Mouse (Mus musculus) kidney, embryonic 14.5 days (tissue): ENCODE results near the gene Ccpg1os. TPM values are rescaled to one million over a fixed set of nuclear protein-coding genes. Genes with fewer than 3 reads are reported as not detected.

Source experiments
- ATAC-seq: fragments of 200-750 bp; cut with Nextera tagmentation; 2 replicates; pipeline ENCODE4 v1.8.0; 2017; ENCODE audit warnings: moderate number of reproducible peaks, mild to moderate bottlenecking, moderate TSS enrichment, moderate library complexity; ENCODE audit not compliant: low FRiP score, low TSS enrichment
- H3K27ac ChIP-seq: fragments of 300-500 bp; sonication (generic); 2 replicates; pipeline ENCODE4 v1.5.1; 2014; ENCODE audit warnings: low read depth, mild to moderate bottlenecking, low read length, moderate library complexity, mixed read lengths
- H3K27me3 ChIP-seq: fragments of 300-500 bp; sonication (generic); 2 replicates; pipeline ENCODE4 v1.6.1; 2014; ENCODE audit warnings: mild to moderate bottlenecking, low read length; ENCODE audit not compliant: control insufficient read depth, insufficient read depth
- H3K36me3 ChIP-seq: fragments of 300-500 bp; sonication (generic); 2 replicates; pipeline ENCODE4 v1.6.1; 2014; ENCODE audit warnings: low read length, mixed read lengths; ENCODE audit not compliant: control insufficient read depth, insufficient read depth
- H3K4me1 ChIP-seq: fragments of 300-500 bp; sonication (generic); 2 replicates; pipeline ENCODE4 v1.6.1; 2014; ENCODE audit warnings: low read length, mixed read lengths; ENCODE audit not compliant: control insufficient read depth, insufficient read depth
- H3K4me2 ChIP-seq: fragments of 300-500 bp; sonication (generic); replicated peaks from 2 replicates; pipeline ENCODE4 v1.6.1; 2014; ENCODE audit warnings: low read depth, mild to moderate bottlenecking, low read length
- H3K4me3 ChIP-seq: fragments of 300-500 bp; sonication (generic); 2 replicates; pipeline ENCODE4 v1.5.1; 2014; ENCODE audit warnings: mild to moderate bottlenecking, low read length
- H3K9ac ChIP-seq: fragments of 300-500 bp; sonication (generic); 2 replicates; pipeline ENCODE4 v1.6.1; 2014; ENCODE audit warnings: low read depth, mild to moderate bottlenecking, low read length, moderate library complexity
- H3K9me3 ChIP-seq: fragments of 300-500 bp; sonication (generic); 2 replicates; pipeline ENCODE4 v1.6.1; 2016; ENCODE audit warnings: low read length; ENCODE audit not compliant: control insufficient read depth
- WGBS: fragments of 180-500 bp; shearing (Covaris S2); extraction: QIAGEN DNeasy Blood & Tissue Kit; methylation state at CpG from one replicate; pipeline ENCODE4 v1.1.7; 2014; 5-methylcytosine and 5-hydroxymethylcytosine counted together
- polyA plus RNA-seq: library from polyadenylated mRNA; unstranded; fragments of >200 nt; fragmentation: Nextera tagmentation; extraction: Ambion mirVana; gene quantifications from 2 replicates; pipeline ENCODE4 v1.2.1, GENCODE M21; 2014

The Ccpg1os gene
- polyA plus RNA-seq, 1 experiment from 2014 or later = 19.3 TPM

DNA sequence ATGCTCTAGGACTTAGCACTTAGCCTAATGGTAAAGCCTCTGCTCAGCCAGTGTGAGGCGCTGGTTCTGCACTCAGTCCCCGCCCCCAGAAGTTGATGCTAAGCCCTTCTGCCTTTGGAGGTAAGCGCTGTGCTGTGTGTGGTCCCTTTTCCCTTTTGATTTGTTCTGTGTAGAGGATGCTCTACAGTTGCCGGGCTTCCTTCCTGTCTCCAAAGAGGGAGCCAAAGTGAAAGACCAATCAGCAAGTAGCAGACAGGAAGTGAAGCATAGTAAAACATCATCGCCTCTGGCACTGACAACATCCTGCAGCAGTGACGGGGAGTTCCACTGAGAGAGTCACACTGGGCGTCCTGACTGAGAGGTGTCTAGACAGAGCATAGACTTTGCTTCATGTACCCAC, 15.3 kb downstream of the Ccpg1os start:
- WGBS = 72% methylated on average over 7 of the region's 7 CpGs
- H3K9me3 ChIP-seq = no peaks in the 10 kb centered on the region
- H3K4me3 ChIP-seq = no peak overlapping the region
- no peak overlapping the region for H3K4me2 ChIP-seq
- no peak overlapping the region for H3K9ac ChIP-seq
- no peak overlapping the region for H3K27ac ChIP-seq
- no peaks in the 10 kb centered on the region for H3K4me1 ChIP-seq
- no peaks in the 10 kb centered on the region for H3K36me3 ChIP-seq
- peak; percentile 39; the same call in 1 of the 2 replicates for ATAC-seq
- H3K27me3 ChIP-seq = no peaks in the 10 kb centered on the region

DNA sequence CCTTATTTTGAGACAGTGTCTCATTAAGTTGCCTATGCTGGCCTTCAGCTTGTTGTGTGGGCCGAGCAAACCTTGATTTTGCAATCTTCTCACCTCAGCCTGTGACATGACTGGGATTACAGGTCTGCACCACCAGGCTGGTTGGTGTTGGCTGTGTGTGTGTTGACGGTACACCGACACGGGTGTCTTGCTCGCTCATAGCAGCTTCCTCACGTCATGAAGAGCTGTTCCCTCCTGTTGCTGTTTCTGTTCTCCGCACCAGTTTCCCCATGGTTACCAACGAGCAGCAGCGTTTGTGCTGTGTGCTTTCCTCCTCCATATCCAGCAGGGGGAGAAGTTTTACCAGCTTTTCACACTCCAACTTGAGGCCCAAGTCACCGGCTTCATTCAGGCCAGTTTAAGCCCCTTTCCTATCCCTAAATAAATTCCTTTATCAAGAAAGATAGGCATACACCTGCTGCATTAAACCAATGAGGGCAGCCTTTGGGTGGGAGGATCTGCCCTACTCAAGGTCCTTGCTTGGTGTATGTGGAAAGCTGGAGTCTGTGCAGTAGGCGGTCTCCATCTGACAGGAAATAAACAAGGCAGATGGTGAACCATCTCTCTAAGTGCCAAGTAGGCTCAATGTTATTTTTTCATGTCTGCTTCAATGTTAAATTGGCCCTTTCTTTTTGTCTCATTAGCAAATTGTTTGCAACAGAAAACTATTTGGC, 16.7 kb downstream of the Ccpg1os start:
- no peak overlapping the region for H3K27ac ChIP-seq
- peak; percentile 43; the same call in 1 of the 2 replicates for ATAC-seq
- no peaks in the 10 kb centered on the region for H3K27me3 ChIP-seq
- H3K36me3 ChIP-seq = no peaks in the 10 kb centered on the region
- H3K9me3 ChIP-seq = no peaks in the 10 kb centered on the region
- WGBS = 36% methylated on average over 11 of the region's 11 CpGs
- no peak overlapping the region for H3K4me2 ChIP-seq
- no peak overlapping the region for H3K4me3 ChIP-seq
- no peaks in the 10 kb centered on the region for H3K4me1 ChIP-seq
- H3K9ac ChIP-seq = no peak overlapping the region

DNA sequence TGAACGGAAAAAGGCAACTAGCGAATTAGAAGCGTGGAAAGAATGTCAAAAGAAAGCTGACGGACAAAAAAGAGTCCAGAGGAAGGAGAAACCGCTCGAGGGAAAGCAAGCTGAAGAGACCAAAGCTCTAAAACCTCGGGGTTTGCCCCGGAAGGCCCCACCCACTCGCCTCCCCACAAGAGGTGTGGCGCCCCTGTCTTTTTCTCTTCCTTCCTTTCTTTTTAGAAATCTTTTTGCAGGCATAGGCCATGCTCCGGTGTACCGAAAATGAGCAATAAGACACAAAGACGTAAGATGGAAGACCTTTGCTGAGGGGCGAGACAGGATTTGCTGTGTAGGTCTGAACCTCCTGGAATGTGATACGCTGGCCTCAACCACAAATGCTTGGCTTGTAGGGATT, 23.2 kb downstream of the Ccpg1os start:
- no peak overlapping the region for H3K27ac ChIP-seq
- no peak for ATAC-seq
- no peaks in the 10 kb centered on the region for H3K9me3 ChIP-seq
- no peak overlapping the region for H3K9ac ChIP-seq
- 77% methylated on average over 15 of the region's 15 CpGs for WGBS
- no peaks in the 10 kb centered on the region for H3K27me3 ChIP-seq
- no peak overlapping the region for H3K4me2 ChIP-seq
- H3K4me3 ChIP-seq = no peak overlapping the region
- no peaks in the 10 kb centered on the region for H3K4me1 ChIP-seq
- no peaks in the 10 kb centered on the region for H3K36me3 ChIP-seq

DNA sequence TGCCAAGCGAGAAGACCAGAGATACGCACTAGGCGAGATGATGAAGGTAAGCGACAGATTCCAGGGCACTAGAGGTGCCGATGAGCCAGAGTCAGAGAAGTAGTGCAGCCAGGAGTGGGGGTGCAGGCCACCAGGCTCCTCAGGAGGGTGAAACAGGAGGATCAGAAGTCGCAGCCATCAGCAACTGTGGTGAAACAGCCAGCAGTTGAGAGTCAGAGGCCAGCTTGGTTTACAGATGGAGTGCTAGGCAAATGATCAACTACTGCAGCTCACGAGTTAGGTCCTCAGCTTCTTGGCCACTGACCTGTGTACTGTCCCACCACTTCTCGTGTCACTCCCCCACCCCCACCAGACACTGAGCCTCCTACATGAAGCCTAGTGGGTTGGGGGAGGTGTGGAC, 23.8 kb downstream of the Ccpg1os start:
- H3K4me2 ChIP-seq = no peak overlapping the region
- no peaks in the 10 kb centered on the region for H3K4me1 ChIP-seq
- H3K4me3 ChIP-seq = no peak overlapping the region
- H3K36me3 ChIP-seq = no peaks in the 10 kb centered on the region
- no peak for ATAC-seq
- 70% methylated on average over 8 of the region's 8 CpGs for WGBS
- no peaks in the 10 kb centered on the region for H3K27me3 ChIP-seq
- H3K27ac ChIP-seq = no peak overlapping the region
- no peaks in the 10 kb centered on the region for H3K9me3 ChIP-seq
- H3K9ac ChIP-seq = no peak overlapping the region

DNA sequence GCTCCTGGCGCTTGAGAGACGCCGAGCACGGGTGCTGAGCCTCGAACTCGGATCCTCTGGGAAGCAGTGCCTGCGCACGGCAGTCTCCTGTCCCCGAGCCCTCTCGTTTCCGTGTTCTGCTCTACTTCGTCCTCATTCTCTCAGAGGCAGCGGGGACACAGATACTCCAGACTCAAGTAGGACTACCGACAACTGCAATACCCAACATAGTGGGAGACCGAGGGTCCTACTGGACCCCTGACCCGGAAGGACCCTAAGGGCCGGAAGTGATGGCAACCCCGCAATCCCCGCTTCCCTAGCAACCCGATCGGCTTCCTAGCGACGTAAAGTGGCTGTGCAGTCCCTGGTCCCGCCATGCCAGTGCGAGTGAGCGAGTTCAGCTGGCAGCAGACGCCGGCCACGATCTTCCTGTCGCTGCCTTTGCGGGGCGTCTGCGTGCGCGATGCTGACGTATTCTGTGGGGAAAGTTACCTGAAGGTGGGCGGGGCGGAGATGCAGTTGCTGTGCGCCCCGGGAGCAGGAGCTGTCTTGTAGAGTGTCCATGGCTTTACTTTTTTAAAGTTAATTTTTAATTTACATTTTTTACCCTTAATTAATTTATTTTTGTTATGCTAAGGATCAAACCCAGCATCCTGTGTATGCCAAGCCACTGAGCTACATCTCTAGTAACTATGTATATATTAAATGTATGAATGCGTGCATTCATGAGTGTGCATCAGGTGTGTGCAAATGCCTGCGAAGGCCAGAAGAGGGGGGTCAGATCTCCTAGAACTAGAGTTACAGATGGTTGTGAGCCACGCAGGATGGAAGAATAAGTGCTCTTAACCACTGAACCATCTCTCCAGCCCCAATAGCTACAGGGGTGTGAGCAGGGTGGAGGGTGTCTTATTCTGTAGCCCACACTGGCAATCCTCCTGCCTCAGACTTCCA, 26.4 kb downstream of the Ccpg1os start, which contains the start of the genes Dyx1c1 and Gm44503:
Gene Dyx1c1, plus strand, starts transcription at position 265 of the 930 bp plus-strand sequence.
Gene Gm44503, plus strand, starts transcription at position 332 of the 930 bp plus-strand sequence.
- H3K4me3 ChIP-seq = peak within 1 kb of the TSS; percentile 55
- peak within 1 kb of the TSS; percentile 46 for H3K4me2 ChIP-seq
- H3K9me3 ChIP-seq = no peaks in the 10 kb centered on the region
- H3K9ac ChIP-seq = peak within 1 kb of the TSS; percentile 50
- no peaks in the 10 kb centered on the region for H3K27me3 ChIP-seq
- peak within 1 kb of the TSS; percentile 32; the same call in 1 of the 2 replicates for H3K27ac ChIP-seq
- no peaks in the 10 kb centered on the region for H3K36me3 ChIP-seq
- WGBS = 2% methylated on average over 43 of the region's 43 CpGs
- peak; percentile 92 for ATAC-seq
- H3K4me1 ChIP-seq = no peaks in the 10 kb centered on the region

DNA sequence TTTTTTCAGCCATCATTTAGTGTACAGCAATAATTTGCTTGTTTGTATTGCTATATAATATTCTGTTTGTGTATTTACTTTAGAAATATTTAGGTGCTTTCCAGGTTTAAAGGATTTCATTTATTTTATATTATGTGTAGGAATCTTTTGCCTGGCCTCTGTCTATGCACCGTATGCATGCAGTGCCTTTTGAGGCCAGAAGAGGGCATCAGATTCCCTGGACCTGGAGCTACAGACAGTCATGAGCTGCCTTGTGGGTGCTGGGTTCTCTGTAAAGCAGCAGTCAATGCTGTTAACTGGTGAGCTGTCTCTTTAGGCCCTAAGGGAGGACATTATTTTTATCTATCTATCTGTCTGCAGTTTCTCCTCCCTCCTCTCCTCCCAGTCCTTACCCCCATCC, 29.6 kb downstream of the Ccpg1os start:
- Histone ChIP-seq H3K27me3 (no peaks in the 10 kb centered on the region), H3K4me3 (no peak overlapping the region), H3K27ac (no peak overlapping the region), H3K36me3 (no peaks in the 10 kb centered on the region), H3K4me1 (no peaks in the 10 kb centered on the region), H3K9ac (no peak overlapping the region), H3K4me2 (no peak overlapping the region), H3K9me3 (no peaks in the 10 kb centered on the region)
- no peak for ATAC-seq
- WGBS = 23% methylated on average over 1 of the region's 1 CpGs

DNA sequence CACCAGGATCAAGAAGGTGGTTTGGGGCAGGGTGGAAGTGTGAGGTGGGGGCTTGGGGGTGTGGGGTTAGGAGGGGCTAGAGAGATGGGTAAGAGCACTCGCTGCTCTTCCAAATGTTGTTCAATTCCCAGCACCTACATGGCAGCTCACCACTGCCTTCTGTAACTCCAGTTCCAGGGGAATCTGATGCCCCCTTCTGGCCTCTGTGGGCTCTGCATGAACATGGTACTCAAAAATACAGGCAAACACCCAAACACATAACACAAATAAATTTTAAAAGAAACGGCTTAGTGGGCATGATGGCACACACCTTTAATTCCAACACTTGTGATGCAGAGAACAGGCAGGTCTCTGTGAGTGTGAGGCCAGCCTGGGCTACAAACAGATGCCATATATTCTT, 30.4 kb downstream of the Ccpg1os start:
- ATAC-seq = no peak
- H3K9ac ChIP-seq = no peak overlapping the region
- WGBS = 61% methylated on average over 2 of the region's 2 CpGs
- H3K9me3 ChIP-seq = no peaks in the 10 kb centered on the region
- H3K4me2 ChIP-seq = no peak overlapping the region
- H3K4me3 ChIP-seq = no peak overlapping the region
- no peaks in the 10 kb centered on the region for H3K36me3 ChIP-seq
- no peak overlapping the region for H3K27ac ChIP-seq
- H3K4me1 ChIP-seq = no peaks in the 10 kb centered on the region
- no peaks in the 10 kb centered on the region for H3K27me3 ChIP-seq

DNA sequence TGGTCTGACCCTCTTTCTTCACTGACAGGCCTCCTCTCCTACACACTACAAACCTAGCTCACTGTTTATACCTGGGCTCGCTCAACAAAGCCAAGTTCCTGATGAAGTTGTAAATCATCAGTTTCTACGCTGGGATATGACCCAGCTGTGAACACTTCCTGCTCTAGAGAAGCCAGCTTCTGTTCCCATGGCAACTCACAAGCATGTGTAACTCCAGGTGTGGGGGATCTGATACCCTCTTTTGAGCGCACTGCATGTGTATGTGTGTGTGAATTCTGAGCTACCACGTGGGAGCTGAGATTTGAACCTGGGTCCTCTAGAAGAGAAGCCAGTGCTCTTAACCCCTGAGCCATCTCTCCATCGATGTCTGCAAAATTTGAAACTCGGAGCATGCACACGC, 35.6 kb downstream of the Ccpg1os start:
- no peak overlapping the region for H3K4me3 ChIP-seq
- peak; percentile 62; the same call in 1 of the 2 replicates for ATAC-seq
- no peak overlapping the region for H3K27ac ChIP-seq
- no peaks in the 10 kb centered on the region for H3K4me1 ChIP-seq
- no peak overlapping the region for H3K4me2 ChIP-seq
- H3K9me3 ChIP-seq = peaks cover 3% of the 10 kb centered on the region; the same call in 1 of the 2 replicates
- H3K27me3 ChIP-seq = no peaks in the 10 kb centered on the region
- no peak overlapping the region for H3K9ac ChIP-seq
- WGBS = 50% methylated on average over 7 of the region's 7 CpGs
- H3K36me3 ChIP-seq = peaks cover 19% of the 10 kb centered on the region

DNA sequence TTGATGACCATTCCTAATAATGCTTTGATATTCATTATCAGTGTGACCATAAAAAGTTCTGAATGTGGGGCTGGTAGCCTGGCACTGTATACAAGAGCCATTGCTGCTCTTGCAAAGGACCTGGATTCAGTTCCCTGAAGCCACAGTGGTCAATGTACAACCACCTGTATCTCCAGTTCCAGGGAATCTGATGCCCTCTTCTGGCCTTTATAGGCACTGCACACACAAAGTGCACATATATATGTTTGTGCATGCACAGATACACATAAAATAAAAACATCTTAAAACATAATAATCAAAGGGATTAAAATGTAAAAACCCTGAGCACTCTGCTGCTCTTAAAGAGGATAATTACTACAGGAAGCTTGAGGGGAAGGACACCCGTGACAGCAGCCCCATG, 38.2 kb downstream of the Ccpg1os start:
- H3K4me3 ChIP-seq = no peak overlapping the region
- H3K36me3 ChIP-seq = peaks cover 20% of the 10 kb centered on the region
- no peak overlapping the region for H3K27ac ChIP-seq
- H3K9ac ChIP-seq = no peak overlapping the region
- WGBS = 96% methylated on average over 1 of the region's 1 CpGs
- no peak overlapping the region for H3K4me2 ChIP-seq
- peaks cover 3% of the 10 kb centered on the region; the same call in 1 of the 2 replicates for H3K9me3 ChIP-seq
- no peak for ATAC-seq
- H3K27me3 ChIP-seq = no peaks in the 10 kb centered on the region
- no peaks in the 10 kb centered on the region for H3K4me1 ChIP-seq
